Mouse (Mus musculus) stomach, embryonic 15.5 days (tissue): ENCODE data around the gene Abcc9. TPM values are rescaled to one million over a fixed set of nuclear protein-coding genes. Genes with fewer than 3 reads are reported as not detected.

Experiments used
- ATAC-seq: fragments of 200-750 bp; cut with Nextera tagmentation; 2 replicates; pipeline ENCODE4 v1.8.0; 2017; ENCODE audit warnings: low read depth, moderate number of reproducible peaks, moderate TSS enrichment; ENCODE audit not compliant: insufficient read depth, low FRiP score
- H3K27ac ChIP-seq: fragments of 300-500 bp; sonication (generic); 2 replicates; pipeline ENCODE4 v1.5.1; 2015; ENCODE audit warnings: mild to moderate bottlenecking, inconsistent platforms
- H3K27me3 ChIP-seq: fragments of 300-500 bp; sonication (generic); replicated peaks from 2 replicates; pipeline ENCODE4 v1.6.1; 2015; ENCODE audit warnings: inconsistent platforms
- H3K36me3 ChIP-seq: fragments of 300-500 bp; sonication (generic); 2 replicates; pipeline ENCODE4 v1.6.1; 2015; ENCODE audit warnings: inconsistent platforms
- H3K4me1 ChIP-seq: fragments of 300-500 bp; sonication (generic); 2 replicates; pipeline ENCODE4 v1.6.1; 2015; ENCODE audit warnings: inconsistent platforms
- H3K4me2 ChIP-seq: fragments of 300-500 bp; sonication (generic); 2 replicates; pipeline ENCODE4 v1.6.1; 2015; ENCODE audit warnings: mild to moderate bottlenecking, inconsistent platforms
- H3K4me3 ChIP-seq: fragments of 300-500 bp; sonication (generic); replicated peaks from 2 replicates; pipeline ENCODE4 v1.5.1; 2015; ENCODE audit warnings: inconsistent platforms
- H3K9ac ChIP-seq: fragments of 300-500 bp; sonication (generic); 2 replicates; pipeline ENCODE4 v1.6.1; 2015; ENCODE audit warnings: inconsistent platforms
- H3K9me3 ChIP-seq: fragments of 300-500 bp; sonication (generic); 2 replicates; pipeline ENCODE4 v1.6.1; 2016; ENCODE audit warnings: inconsistent platforms
- whole genome bisulfite sequencing: fragments of 180-500 bp; shearing (Covaris S2); methylation state at CpG from one replicate; pipeline ENCODE4 v1.1.7; 2015; 5-methylcytosine and 5-hydroxymethylcytosine counted together
- polyA plus RNA-seq: library from polyadenylated mRNA; unstranded; fragments of >200 nt; fragmentation: Nextera tagmentation; extraction: Ambion mirVana; gene quantifications from 2 replicates; pipeline ENCODE4 v1.2.1, GENCODE M21; 2015

The Abcc9 gene
- polyA plus RNA-seq, 1 experiment from 2014 or later: 12.5 TPM

DNA sequence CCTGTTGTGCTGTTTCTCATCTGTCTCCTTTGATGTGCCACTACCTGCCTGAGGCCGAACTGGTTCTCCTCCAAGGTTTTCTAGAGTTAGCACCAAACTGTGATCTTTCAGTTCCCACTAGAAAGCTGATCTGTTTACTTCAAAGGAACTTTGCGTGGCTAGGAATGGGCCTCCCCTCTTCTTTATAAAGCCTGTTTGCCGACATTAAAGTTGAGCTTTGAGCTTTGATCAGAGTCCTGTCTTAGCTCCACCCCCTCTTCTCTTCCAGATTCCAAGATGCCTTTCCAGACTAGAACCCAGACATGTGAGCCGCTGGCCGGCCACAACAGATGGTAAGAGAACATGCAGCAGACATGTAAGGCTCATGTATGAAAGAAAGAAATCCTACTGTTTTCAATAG, 47.6 kb downstream of the Abcc9 start:
- Histone ChIP-seq H3K27me3 (no peaks in the 10 kb centered on the region), H3K9ac (no peak overlapping the region), H3K4me3 (no peak overlapping the region), H3K4me1 (no peaks in the 10 kb centered on the region), H3K27ac (no peak overlapping the region), H3K4me2 (no peak overlapping the region), H3K36me3 (no peaks in the 10 kb centered on the region), H3K9me3 (no peaks in the 10 kb centered on the region)
- WGBS: 43% methylated on average over 5 of the region's 5 CpGs
- no peak for ATAC-seq

GRCm38 (mm10) chr6:142652175-142652574, 49.9 kb downstream of the Abcc9 start:
- no peaks in the 10 kb centered on the region for H3K4me1 ChIP-seq
- 100% methylated on average over 1 of the region's 1 CpGs for WGBS
- H3K27ac ChIP-seq: no peak overlapping the region
- no peak overlapping the region for H3K4me2 ChIP-seq
- H3K36me3 ChIP-seq: no peaks in the 10 kb centered on the region
- H3K4me3 ChIP-seq: no peak overlapping the region
- no peaks in the 10 kb centered on the region for H3K9me3 ChIP-seq
- ATAC-seq: no peak
- H3K9ac ChIP-seq: no peak overlapping the region
- H3K27me3 ChIP-seq: no peaks in the 10 kb centered on the region

DNA sequence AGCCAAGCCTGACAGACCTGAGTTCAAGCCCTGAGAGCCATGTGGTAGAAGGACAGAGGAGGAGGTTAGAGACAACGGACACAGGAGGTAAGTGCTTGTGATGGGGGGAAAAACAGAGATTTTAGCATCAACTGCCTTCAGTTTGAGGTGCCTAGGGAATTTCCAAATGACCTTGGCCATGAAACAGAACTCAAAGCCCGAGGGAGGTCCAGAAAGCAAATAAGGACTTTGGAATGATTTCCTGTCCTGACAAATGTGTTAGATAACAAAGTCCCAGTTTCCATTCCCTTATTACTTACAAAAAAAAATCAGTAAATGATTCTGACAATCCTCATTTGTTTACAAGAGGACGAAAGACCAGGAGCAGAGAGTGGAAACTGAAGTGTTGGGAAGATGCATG, 52.8 kb downstream of the Abcc9 start:
- Histone ChIP-seq H3K4me2 (no peak overlapping the region), H3K9ac (no peak overlapping the region), H3K36me3 (no peaks in the 10 kb centered on the region), H3K27ac (no peak overlapping the region), H3K4me3 (no peak overlapping the region), H3K4me1 (no peaks in the 10 kb centered on the region), H3K9me3 (no peaks in the 10 kb centered on the region), H3K27me3 (no peaks in the 10 kb centered on the region)
- ATAC-seq: no peak
- WGBS: 56% methylated on average over 3 of the region's 3 CpGs

GRCm38 (mm10) chr6:142645474-142645873, 56.6 kb downstream of the Abcc9 start:
- no peak for ATAC-seq
- 84% methylated on average over 7 of the region's 7 CpGs for WGBS

GRCm38 (mm10) chr6:142639301-142639700, 62.8 kb downstream of the Abcc9 start:
- no peaks in the 10 kb centered on the region for H3K9me3 ChIP-seq
- WGBS: 82% methylated on average over 10 of the region's 10 CpGs
- H3K4me2 ChIP-seq: no peak overlapping the region
- H3K27ac ChIP-seq: no peak overlapping the region
- no peaks in the 10 kb centered on the region for H3K4me1 ChIP-seq
- no peaks in the 10 kb centered on the region for H3K36me3 ChIP-seq
- no peak overlapping the region for H3K4me3 ChIP-seq
- no peak overlapping the region for H3K9ac ChIP-seq
- no peak for ATAC-seq
- H3K27me3 ChIP-seq: no peaks in the 10 kb centered on the region

More at GRCm38 (mm10) chr6:142645474-142645873, 56.6 kb downstream of the Abcc9 start:
- Histone ChIP-seq H3K4me1 (no peaks in the 10 kb centered on the region), H3K9ac (no peak overlapping the region), H3K4me2 (no peak overlapping the region), H3K27ac (no peak overlapping the region), H3K27me3 (no peaks in the 10 kb centered on the region), H3K4me3 (no peak overlapping the region), H3K9me3 (no peaks in the 10 kb centered on the region), H3K36me3 (no peaks in the 10 kb centered on the region)

- no peak for ATAC-seq
- Histone ChIP-seq H3K27me3 (no peaks in the 10 kb centered on the region), H3K36me3 (no peaks in the 10 kb centered on the region), H3K4me1 (no peaks in the 10 kb centered on the region), H3K4me2 (no peak overlapping the region), H3K4me3 (no peak overlapping the region), H3K27ac (no peak overlapping the region), H3K9ac (no peak overlapping the region), H3K9me3 (no peaks in the 10 kb centered on the region)
- WGBS: 61% methylated on average over 4 of the region's 4 CpGs
These were observed 66.5 kb downstream of the Abcc9 start for GRCm38 (mm10) chr6:142635654-142636053.

- no peak for ATAC-seq
- Histone ChIP-seq H3K36me3 (no peaks in the 10 kb centered on the region), H3K4me2 (no peak overlapping the region), H3K4me3 (no peak overlapping the region), H3K4me1 (no peaks in the 10 kb centered on the region), H3K27me3 (no peaks in the 10 kb centered on the region), H3K9me3 (no peaks in the 10 kb centered on the region), H3K27ac (no peak overlapping the region), H3K9ac (no peak overlapping the region)
These were observed 66.9 kb downstream of the Abcc9 start for GRCm38 (mm10) chr6:142635185-142635583.

- Histone ChIP-seq H3K4me3 (no peak overlapping the region), H3K36me3 (peaks cover 3% of the 10 kb centered on the region; the same call in 1 of the 2 replicates), H3K9me3 (no peaks in the 10 kb centered on the region), H3K4me2 (no peak overlapping the region), H3K27me3 (no peaks in the 10 kb centered on the region), H3K9ac (no peak overlapping the region), H3K4me1 (no peaks in the 10 kb centered on the region), H3K27ac (no peak overlapping the region)
- no peak for ATAC-seq
- 61% methylated on average over 10 of the region's 10 CpGs for WGBS
These were observed 67.5 kb downstream of the Abcc9 start for GRCm38 (mm10) chr6:142634530-142635184.

DNA sequence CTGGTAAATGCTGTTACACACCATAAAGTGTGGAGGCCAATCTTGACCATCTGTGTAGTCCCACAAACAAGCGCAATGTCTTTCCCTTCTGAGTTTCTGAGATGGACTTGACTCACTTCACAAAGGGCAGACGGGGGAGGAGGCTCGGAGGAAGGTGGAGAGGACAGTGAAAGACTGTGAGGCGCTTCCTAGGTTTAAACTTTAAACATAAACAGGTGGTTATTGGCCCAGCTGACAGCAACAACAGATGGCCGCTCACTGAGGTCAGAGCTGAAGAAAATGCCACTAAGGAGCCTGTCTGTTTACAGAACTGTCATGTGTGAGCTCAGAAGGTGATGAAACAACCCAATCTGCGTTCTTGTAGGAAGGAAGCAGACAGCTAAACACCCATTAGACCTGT, 78.8 kb downstream of the Abcc9 start:
- no peak overlapping the region for H3K4me3 ChIP-seq
- WGBS: 40% methylated on average over 6 of the region's 6 CpGs
- no peak overlapping the region for H3K27ac ChIP-seq
- H3K27me3 ChIP-seq: no peaks in the 10 kb centered on the region
- no peaks in the 10 kb centered on the region for H3K4me1 ChIP-seq
- no peak for ATAC-seq
- H3K9ac ChIP-seq: no peak overlapping the region
- H3K9me3 ChIP-seq: no peaks in the 10 kb centered on the region
- H3K36me3 ChIP-seq: no peaks in the 10 kb centered on the region
- H3K4me2 ChIP-seq: no peak overlapping the region

- no peaks in the 10 kb centered on the region for H3K36me3 ChIP-seq
- no peak overlapping the region for H3K9ac ChIP-seq
- no peak overlapping the region for H3K4me2 ChIP-seq
- 26% methylated on average over 3 of the region's 3 CpGs for WGBS
- H3K27me3 ChIP-seq: no peaks in the 10 kb centered on the region
- H3K4me1 ChIP-seq: no peaks in the 10 kb centered on the region
- H3K4me3 ChIP-seq: no peak overlapping the region
- ATAC-seq: no peak
- no peaks in the 10 kb centered on the region for H3K9me3 ChIP-seq
- H3K27ac ChIP-seq: 0 out of 2 replicates have a peak overlapping the region, but pooled peaks have one; percentile 16
These were observed 85.5 kb downstream of the Abcc9 start for GRCm38 (mm10) chr6:142616659-142617058.

DNA sequence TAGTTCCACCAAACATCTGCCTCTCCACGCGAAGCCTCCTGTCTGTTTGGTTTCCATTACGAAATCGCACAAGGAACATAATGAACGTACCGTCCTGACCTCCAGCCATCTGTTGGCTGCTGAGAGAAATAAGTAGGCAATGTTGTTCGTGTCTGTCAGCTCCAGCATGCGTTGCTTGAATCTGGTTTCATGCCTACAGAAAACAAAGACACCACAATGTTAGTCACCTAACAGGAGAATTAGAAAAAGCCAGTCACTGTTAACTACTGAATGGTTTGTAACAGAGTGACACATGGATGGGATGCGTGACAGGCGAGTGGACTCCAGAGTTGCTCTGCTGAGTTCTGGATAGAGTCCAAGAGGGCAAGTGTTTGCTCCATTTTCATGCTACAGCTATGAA, 87.8 kb downstream of the Abcc9 start:
- H3K4me1 ChIP-seq: no peaks in the 10 kb centered on the region
- no peaks in the 10 kb centered on the region for H3K9me3 ChIP-seq
- WGBS: 63% methylated on average over 10 of the region's 10 CpGs
- H3K27me3 ChIP-seq: no peaks in the 10 kb centered on the region
- no peak overlapping the region for H3K9ac ChIP-seq
- no peak overlapping the region for H3K27ac ChIP-seq
- H3K36me3 ChIP-seq: no peaks in the 10 kb centered on the region
- no peak overlapping the region for H3K4me2 ChIP-seq
- no peak for ATAC-seq
- no peak overlapping the region for H3K4me3 ChIP-seq

DNA sequence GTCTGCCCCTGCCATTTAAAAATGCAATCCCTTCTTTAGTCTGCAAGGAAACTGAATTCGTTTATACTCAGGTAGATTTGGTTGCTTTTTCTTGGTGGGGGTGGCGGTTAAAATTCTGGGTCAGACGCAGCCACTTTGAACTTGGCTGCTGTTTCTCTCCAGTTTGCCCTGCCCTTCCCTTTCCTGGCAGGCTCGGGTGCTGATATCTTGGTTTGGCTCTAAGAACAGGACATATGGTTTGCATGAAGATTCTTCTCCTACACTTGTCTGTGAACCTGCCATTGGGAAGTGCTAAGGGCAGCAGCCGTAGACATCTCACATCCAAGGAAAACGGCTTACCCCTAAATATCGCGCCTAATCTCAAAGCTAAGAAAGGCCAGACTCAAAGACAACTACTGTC, 89.7 kb downstream of the Abcc9 start:
- Histone ChIP-seq H3K9me3 (no peaks in the 10 kb centered on the region), H3K4me1 (no peaks in the 10 kb centered on the region), H3K4me3 (no peak overlapping the region), H3K36me3 (no peaks in the 10 kb centered on the region), H3K4me2 (no peak overlapping the region), H3K27ac (no peak overlapping the region), H3K27me3 (no peaks in the 10 kb centered on the region), H3K9ac (no peak overlapping the region)
- ATAC-seq: no peak
- 75% methylated on average over 8 of the region's 8 CpGs for WGBS
